Mouse (Mus musculus) liver, embryonic 14.5 days (tissue): ENCODE data around the gene Mex3d. TPM values are rescaled to one million over a fixed set of nuclear protein-coding genes. Genes with fewer than 3 reads are reported as not detected.
A peak's percentile ranks its signal among the peaks of the same experiment; 100 is the strongest.

Experiments used
- ATAC-seq: fragments of 200-750 bp; cut with Nextera tagmentation; 2 replicates; pipeline ENCODE4 v1.8.0; 2017; ENCODE audit warnings: moderate number of reproducible peaks, mild to moderate bottlenecking, moderate library complexity; ENCODE audit not compliant: insufficient read depth
- DNase-seq, 3 experiments: peaks; one replicate each; pipeline ENCODE4 v3.0.0-alpha.2; 2012 to 2013; ENCODE audit warnings: low read depth in 3 of 3, low spot score in 3 of 3
- H3K27ac ChIP-seq: fragments of 300-500 bp; sonication (generic); 2 replicates; pipeline ENCODE4 v1.5.1; 2014; ENCODE audit warnings: moderate library complexity, mild to moderate bottlenecking, control low read depth, inconsistent platforms
- H3K27me3 ChIP-seq: fragments of 300-500 bp; sonication (generic); 2 replicates; pipeline ENCODE4 v1.6.1; 2014; ENCODE audit warnings: mild to moderate bottlenecking, low read length, moderate library complexity; ENCODE audit not compliant: control insufficient read depth, insufficient read depth
- H3K36me3 ChIP-seq: fragments of 300-500 bp; sonication (generic); replicated peaks from 2 replicates; pipeline ENCODE4 v1.6.1; 2014; ENCODE audit warnings: low read depth; ENCODE audit not compliant: control insufficient read depth, insufficient read depth
- H3K4me1 ChIP-seq, 2 experiments: fragments of 200-500 bp in 1 of 2; fragments of 300-500 bp in 1 of 2; sonication (generic) in 1 of 2; replicated peaks; 2 replicates each; pipeline ENCODE4 v1.6.1; 2012 to 2014; ENCODE audit warnings: antibody characterized with exemption in 1 of 2, inconsistent platforms in 1 of 2, low read length in 1 of 2; ENCODE audit not compliant: control insufficient read depth in 2 of 2, insufficient read depth in 2 of 2
- H3K4me2 ChIP-seq: fragments of 300-500 bp; sonication (generic); 2 replicates; pipeline ENCODE4 v1.6.1; 2014; ENCODE audit warnings: low read depth, mild to moderate bottlenecking, control low read depth, moderate library complexity
- H3K4me3 ChIP-seq, 2 experiments: fragments of 200-500 bp in 1 of 2; fragments of 300-500 bp in 1 of 2; sonication (generic) in 1 of 2; 2 replicates each; pipeline ENCODE4 v1.5.1; 2012 to 2014; ENCODE audit warnings: low read depth in 2 of 2, low read length in 2 of 2, mild to moderate bottlenecking in 2 of 2, control low read depth in 1 of 2, inconsistent platforms in 1 of 2, moderate library complexity in 1 of 2; ENCODE audit not compliant: insufficient read depth in 1 of 2
- H3K9ac ChIP-seq: fragments of 300-500 bp; sonication (generic); replicated peaks from 2 replicates; pipeline ENCODE4 v1.6.1; 2014; ENCODE audit warnings: mild to moderate bottlenecking, control low read depth, moderate library complexity
- H3K9me3 ChIP-seq: fragments of 300-500 bp; sonication (generic); 2 replicates; pipeline ENCODE4 v1.6.1; 2016; ENCODE audit warnings: low read length, mixed read lengths; ENCODE audit not compliant: control insufficient read depth
- CTCF ChIP-seq: IDR thresholded peaks from 2 replicates; pipeline ENCODE4 v1.5.1; 2016; ENCODE audit warnings: antibody characterized with exemption, low read depth, control low read depth
- EP300 ChIP-seq: IDR thresholded peaks from 2 replicates; pipeline ENCODE4 v1.6.1; 2016; ENCODE audit warnings: antibody characterized with exemption, low read depth
- WGBS: fragments of 180-500 bp; shearing (Covaris S2); extraction: QIAGEN DNeasy Blood & Tissue Kit; methylation state at CpG from one replicate; pipeline ENCODE4 v1.1.7; 2014; ENCODE audit not compliant: insufficient replicate concordance; 5-methylcytosine and 5-hydroxymethylcytosine counted together
- polyA plus RNA-seq, 2 experiments: library from polyadenylated mRNA; depleted of rRNA in 1 of 2; stranded (reverse) in 1 of 2; unstranded in 1 of 2; fragments of >200 nt; fragmentation: Nextera tagmentation in 1 of 2; extraction: Ambion mirVana in 1 of 2; gene quantifications; 2 replicates each; pipeline versions ENCODE4 v1.2.1 to v1.2.3; 2012 to 2014

Mex3d gene
- polyA plus RNA-seq, 2 experiments = 0.55 to 3.3 TPM

GRCm38 (mm10) chr10:80421208-80421607, 33.7 kb upstream of the Mex3d start:
- H3K9ac ChIP-seq = peak overlapping the region; percentile 72
- DNase-seq = no peak
- TF ChIP-seq EP300 (no peak), CTCF (no peak)

GRCm38 (mm10) chr10:80420729-80421128, 33.3 kb upstream of the Mex3d start:
- no peak for DNase-seq
- Histone ChIP-seq H3K9ac (peak overlapping the region; percentile 72), H3K27ac (peak overlapping the region; percentile 93), H3K4me1 (peaks cover 64 to 66% of the 10 kb centered on the region in 2 experiments), H3K27me3 (no peaks in the 10 kb centered on the region), H3K4me2 (peak overlapping the region; percentile 85), H3K9me3 (peaks cover 3% of the 10 kb centered on the region; the same call in 1 of the 2 replicates), H3K4me3 (peak overlapping the region; percentile 28 to 54), H3K36me3 (peaks cover 71% of the 10 kb centered on the region)
- TF ChIP-seq EP300 = no peak
- TF ChIP-seq CTCF = no peak
- 83% methylated on average over 10 of the region's 10 CpGs for WGBS
- no peak for ATAC-seq

More at GRCm38 (mm10) chr10:80421208-80421607, 33.7 kb upstream of the Mex3d start:
- Histone ChIP-seq H3K27ac (peak overlapping the region; percentile 93), H3K4me2 (peak overlapping the region; percentile 85), H3K27me3 (no peaks in the 10 kb centered on the region), H3K4me3 (peak overlapping the region; percentile 28 to 54), H3K4me1 (peaks cover 64 to 66% of the 10 kb centered on the region in 2 experiments), H3K9me3 (peaks cover 3% of the 10 kb centered on the region; the same call in 1 of the 2 replicates), H3K36me3 (peaks cover 71% of the 10 kb centered on the region)
- 65% methylated on average over 8 of the region's 8 CpGs for WGBS
- ATAC-seq = no peak

GRCm38 (mm10) chr10:80419419-80419818, 32.0 kb upstream of the Mex3d start:
- H3K4me3 ChIP-seq = 0 out of 4 replicates have a peak overlapping the region, but pooled peaks of 1 of the 2 experiments have one; percentile 9
- no peak for DNase-seq
- peak overlapping the region; percentile 85 for H3K4me2 ChIP-seq
- no peaks in the 10 kb centered on the region for H3K27me3 ChIP-seq
- no peaks in the 10 kb centered on the region for H3K9me3 ChIP-seq
- ATAC-seq = no peak
- peaks cover 71% of the 10 kb centered on the region for H3K36me3 ChIP-seq
- peak overlapping the region; percentile 16 for H3K27ac ChIP-seq
- H3K9ac ChIP-seq = peak overlapping the region; percentile 14; the same call in 1 of the 2 replicates
- 72% methylated on average over 8 of the region's 8 CpGs for WGBS
- peaks cover 60 to 62% of the 10 kb centered on the region in 2 experiments for H3K4me1 ChIP-seq
- no peak for TF ChIP-seq CTCF

- Histone ChIP-seq H3K36me3 (peaks cover 81% of the 10 kb centered on the region), H3K9me3 (no peaks in the 10 kb centered on the region), H3K4me3 (no peak overlapping the region), H3K9ac (peak overlapping the region; percentile 14), H3K27me3 (no peaks in the 10 kb centered on the region), H3K27ac (peak overlapping the region; percentile 16), H3K4me1 (peaks cover 49 to 50% of the 10 kb centered on the region in 2 experiments), H3K4me2 (peak overlapping the region; percentile 85)
- 66% methylated on average over 3 of the region's 3 CpGs for WGBS
- no peak for ATAC-seq
- TF ChIP-seq CTCF (no peak), EP300 (no peak)
- DNase-seq = peak; percentile 54 to 66 (median 55)
Measured at GRCm38 (mm10) chr10:80418311-80418710, 30.9 kb upstream of the Mex3d start.

GRCm38 (mm10) chr10:80417841-80418240, 30.4 kb upstream of the Mex3d start:
- Histone ChIP-seq H3K9ac (no peak overlapping the region), H3K9me3 (no peaks in the 10 kb centered on the region), H3K4me2 (no peak overlapping the region), H3K4me3 (no peak overlapping the region), H3K27me3 (no peaks in the 10 kb centered on the region), H3K27ac (peak overlapping the region; percentile 46; the same call in 1 of the 2 replicates), H3K36me3 (peaks cover 85% of the 10 kb centered on the region), H3K4me1 (peaks cover 45 to 46% of the 10 kb centered on the region in 2 experiments)
- DNase-seq (no peak), ATAC-seq (no peak)
- TF ChIP-seq EP300 (no peak), CTCF (no peak)
- 89% methylated on average over 1 of the region's 1 CpGs for WGBS
